Mouse (Mus musculus) spleen, adult 2 months (tissue): ENCODE data around the gene E130114P18Rik. TPM values are rescaled to one million over a fixed set of nuclear protein-coding genes. Genes with fewer than 3 reads are reported as not detected.

Experiments used
- DNase-seq, 2 experiments: peaks; one replicate each; pipeline versions ENCODE4 v3.0.0 to v3.0.0-alpha.2; 2012 to 2021; ENCODE audit warnings: low spot score in 2 of 2, low read depth in 1 of 2
- H3K27ac ChIP-seq: fragments of 200-500 bp; 2 replicates; pipeline ENCODE4 v1.5.1; 2012; ENCODE audit warnings: low read length, inconsistent platforms; ENCODE audit not compliant: insufficient read depth
- H3K27me3 ChIP-seq: fragments of 200-500 bp; 2 replicates; pipeline ENCODE4 v1.6.1; 2012; ENCODE audit warnings: mild to moderate bottlenecking, moderate library complexity, low read length, inconsistent platforms; ENCODE audit not compliant: control insufficient read depth, insufficient read depth
- H3K36me3 ChIP-seq: fragments of 200-500 bp; 2 replicates; pipeline ENCODE4 v1.6.1; 2012; ENCODE audit warnings: mild to moderate bottlenecking, low read length, inconsistent platforms; ENCODE audit not compliant: control insufficient read depth, insufficient read depth
- H3K4me1 ChIP-seq: fragments of 200-500 bp; 2 replicates; pipeline ENCODE4 v1.6.1; 2011; ENCODE audit warnings: inconsistent platforms; ENCODE audit not compliant: control insufficient read depth, insufficient read depth, insufficient read length
- H3K4me3 ChIP-seq: fragments of 200-500 bp; 2 replicates; pipeline ENCODE4 v1.5.1; 2011; ENCODE audit warnings: mild to moderate bottlenecking, inconsistent platforms; ENCODE audit not compliant: insufficient read depth, insufficient read length; ENCODE audit errors: extremely low read depth
- CTCF ChIP-seq: fragments of 200-500 bp; IDR thresholded peaks from 2 replicates; pipeline ENCODE4 v1.5.1; 2011; ENCODE audit warnings: mild to moderate bottlenecking, inconsistent platforms; ENCODE audit not compliant: insufficient read depth, insufficient read length, insufficient replicate concordance; ENCODE audit errors: extremely low read depth
- POLR2A ChIP-seq: fragments of 200-500 bp; IDR thresholded peaks from 2 replicates; pipeline ENCODE4 v1.6.1; 2011; ENCODE audit warnings: low read depth, low read length, inconsistent platforms
- WGBS: fragments of 180-500 bp; shearing (Covaris S2); methylation state at CpG from one replicate; pipeline ENCODE4 v1.1.7; 2018; 5-methylcytosine and 5-hydroxymethylcytosine counted together
- polyA plus RNA-seq: library from polyadenylated mRNA; depleted of rRNA; stranded (reverse); fragments of >200 nt; gene quantifications from 2 replicates; pipeline ENCODE4 v1.2.3, GENCODE M21; 2012

E130114P18Rik gene
- polyA plus RNA-seq, 1 experiment, result not detected

- 84% methylated on average over 7 of the region's 7 CpGs for WGBS
- H3K4me1 ChIP-seq, result no peaks in the 10 kb centered on the region
Measured at GRCm38 (mm10) chr4:97696684-97697615, 80.9 kb downstream of the E130114P18Rik start.

GRCm38 (mm10) chr4:97695414-97696040, 82.4 kb downstream of the E130114P18Rik start:
- Histone ChIP-seq H3K36me3 (no peaks in the 10 kb centered on the region), H3K27me3 (no peaks in the 10 kb centered on the region), H3K4me1 (no peaks in the 10 kb centered on the region), H3K4me3 (no peak overlapping the region), H3K27ac (no peak overlapping the region)
- 85% methylated on average over 7 of the region's 7 CpGs for WGBS
- no peak for DNase-seq
- TF ChIP-seq CTCF (no peak), POLR2A (no peak)

More at GRCm38 (mm10) chr4:97696684-97697615, 80.9 kb downstream of the E130114P18Rik start:
- TF ChIP-seq CTCF (no peak), POLR2A (no peak)
- Histone ChIP-seq H3K4me3 (no peak overlapping the region), H3K36me3 (no peaks in the 10 kb centered on the region), H3K27me3 (no peaks in the 10 kb centered on the region), H3K27ac (no peak overlapping the region)
- no peak for DNase-seq

GRCm38 (mm10) chr4:97693931-97694330, 83.9 kb downstream of the E130114P18Rik start:
- Histone ChIP-seq H3K27ac (no peak overlapping the region), H3K27me3 (no peaks in the 10 kb centered on the region), H3K4me3 (no peak overlapping the region), H3K4me1 (no peaks in the 10 kb centered on the region), H3K36me3 (no peaks in the 10 kb centered on the region)
- DNase-seq, result no peak
- 88% methylated on average over 4 of the region's 4 CpGs for WGBS
- TF ChIP-seq CTCF (no peak), POLR2A (no peak)

GRCm38 (mm10) chr4:97693054-97693453, 84.8 kb downstream of the E130114P18Rik start:
- H3K27me3 ChIP-seq, result no peaks in the 10 kb centered on the region
- no peak for TF ChIP-seq CTCF
- no peak for TF ChIP-seq POLR2A
- no peaks in the 10 kb centered on the region for H3K36me3 ChIP-seq
- no peaks in the 10 kb centered on the region for H3K4me1 ChIP-seq
- H3K27ac ChIP-seq, result no peak overlapping the region
- H3K4me3 ChIP-seq, result no peak overlapping the region
- no peak for DNase-seq
- WGBS, result 91% methylated on average over 4 of the region's 4 CpGs

GRCm38 (mm10) chr4:97690384-97690766, 87.5 kb downstream of the E130114P18Rik start:
- no peak overlapping the region for H3K27ac ChIP-seq
- no peaks in the 10 kb centered on the region for H3K4me1 ChIP-seq
- DNase-seq, result no peak
- TF ChIP-seq POLR2A, result no peak
- no peak for TF ChIP-seq CTCF
- H3K36me3 ChIP-seq, result no peaks in the 10 kb centered on the region
- no peaks in the 10 kb centered on the region for H3K27me3 ChIP-seq
- 90% methylated on average over 7 of the region's 7 CpGs for WGBS
- no peak overlapping the region for H3K4me3 ChIP-seq

- Histone ChIP-seq H3K36me3 (no peaks in the 10 kb centered on the region), H3K4me3 (no peak overlapping the region), H3K27ac (no peak overlapping the region), H3K27me3 (no peaks in the 10 kb centered on the region), H3K4me1 (no peaks in the 10 kb centered on the region)
- WGBS, result 69% methylated on average over 8 of the region's 8 CpGs
- no peak for DNase-seq
- TF ChIP-seq POLR2A (no peak), CTCF (no peak)
Measured at GRCm38 (mm10) chr4:97689456-97690383, 88.2 kb downstream of the E130114P18Rik start.
